Mouse (Mus musculus): Measurements from ENCODE around the gene Tmem11. TPM values are rescaled to one million over a fixed set of nuclear protein-coding genes. Genes with fewer than 3 reads are reported as not detected.

Tmem11 gene
- polyA plus RNA-seq, 1 experiment from 2014 or later = 39.8 TPM

GRCm38 (mm10) chr11:60823771-60824170, 55.3 kb downstream of the Tmem11 start:
- no peaks in the 10 kb centered on the region for H3K36me3 ChIP-seq (ENCODE audit: control insufficient read depth, insufficient read depth, low read length)
- no peaks in the 10 kb centered on the region for H3K4me1 ChIP-seq (replicated peaks; ENCODE audit: control insufficient read depth, insufficient read depth)
- no peak for ATAC-seq (ENCODE audit: low FRiP score, low TSS enrichment)
- no peak for DNase-seq (ENCODE audit: low spot score)
- no peak overlapping the region for H3K4me3 ChIP-seq (ENCODE audit: low read depth, low read length)
- TF ChIP-seq EP300 (optimal IDR thresholded peaks at IDR 0.05) (no peak), CTCF (IDR thresholded peaks at IDR 0.05; ENCODE audit: low read depth) (no peak)
- H3K9ac ChIP-seq (ENCODE audit: low read length) = no peak overlapping the region
- H3K27ac ChIP-seq (replicated peaks) = no peak overlapping the region
- no peak overlapping the region for H3K4me2 ChIP-seq (replicated peaks; ENCODE audit: low read depth)
- no peaks in the 10 kb centered on the region for H3K27me3 ChIP-seq (ENCODE audit: control insufficient read depth, insufficient read depth, low read length)
- whole genome bisulfite sequencing = 63% methylated on average over 2 of the region's 2 CpGs
- H3K9me3 ChIP-seq (ENCODE audit: control insufficient read depth, low read length) = no peaks in the 10 kb centered on the region

GRCm38 (mm10) chr11:60816398-60816797, 62.7 kb downstream of the Tmem11 start:
- H3K9ac ChIP-seq (ENCODE audit: low read length) = no peak overlapping the region
- TF ChIP-seq CTCF (IDR thresholded peaks at IDR 0.05; ENCODE audit: low read depth) = no peak
- TF ChIP-seq EP300 (optimal IDR thresholded peaks at IDR 0.05) = no peak
- no peak overlapping the region for H3K4me2 ChIP-seq (replicated peaks; ENCODE audit: low read depth)
- 71% methylated on average over 5 of the region's 5 CpGs for WGBS
- no peaks in the 10 kb centered on the region for H3K36me3 ChIP-seq (ENCODE audit: control insufficient read depth, insufficient read depth, low read length)
- no peaks in the 10 kb centered on the region for H3K9me3 ChIP-seq (ENCODE audit: control insufficient read depth, low read length)
- H3K27ac ChIP-seq (replicated peaks) = no peak overlapping the region
- H3K4me1 ChIP-seq (replicated peaks; ENCODE audit: control insufficient read depth, insufficient read depth) = no peaks in the 10 kb centered on the region
- DNase-seq (ENCODE audit: low spot score) (no peak), ATAC-seq (ENCODE audit: low FRiP score, low TSS enrichment) (no peak)
- H3K27me3 ChIP-seq (ENCODE audit: control insufficient read depth, insufficient read depth, low read length) = no peaks in the 10 kb centered on the region
- no peak overlapping the region for H3K4me3 ChIP-seq (ENCODE audit: low read depth, low read length)

Other genes with a start within 250 kb of the Tmem11 start
- 13.6 and 14.4 TPM in 2 replicates for gene Llgl1, start 179.5 kb downstream of the Tmem11 start, polyA plus RNA-seq (2015; fragmentation: Nextera tagmentation; extraction: Ambion mirVana)
- 51.1 and 54.1 TPM in 2 replicates for gene Flii, start 152.0 kb downstream of the Tmem11 start, polyA plus RNA-seq (2015; fragmentation: Nextera tagmentation; extraction: Ambion mirVana)
- gene Mief2, start 150.9 kb downstream of the Tmem11 start, polyA plus RNA-seq (2015; fragmentation: Nextera tagmentation; extraction: Ambion mirVana) = 8.5 and 9.8 TPM in 2 replicates
- gene Top3a, start 101.9 kb downstream of the Tmem11 start, polyA plus RNA-seq (2015; fragmentation: Nextera tagmentation; extraction: Ambion mirVana) = 4.3 and 4.7 TPM in 2 replicates
- 1.7 and 1.9 TPM in 2 replicates for gene Smcr8, start 101.7 kb downstream of the Tmem11 start, polyA plus RNA-seq (2015; fragmentation: Nextera tagmentation; extraction: Ambion mirVana)
- gene Shmt1, start 67.6 kb downstream of the Tmem11 start, polyA plus RNA-seq (2015; fragmentation: Nextera tagmentation; extraction: Ambion mirVana) = 29.1 and 30.9 TPM in 2 replicates
- 28.0 and 28.1 TPM in 2 replicates for gene Dhrs7b, start 48.6 kb downstream of the Tmem11 start, polyA plus RNA-seq (2015; fragmentation: Nextera tagmentation; extraction: Ambion mirVana)
- gene Natd1, start 35.5 kb upstream of the Tmem11 start, polyA plus RNA-seq (2015; fragmentation: Nextera tagmentation; extraction: Ambion mirVana) = 6.7 and 8.3 TPM in 2 replicates
- 105 and 108 TPM in 2 replicates for gene Map2k3, start 52.8 kb upstream of the Tmem11 start, polyA plus RNA-seq (2015; fragmentation: Nextera tagmentation; extraction: Ambion mirVana)
- gene Kcnj12, start 143.3 kb upstream of the Tmem11 start, polyA plus RNA-seq (2015; fragmentation: Nextera tagmentation; extraction: Ambion mirVana) = 0.59 and 0.77 TPM in 2 replicates
- 1.9 and 2.6 TPM in 2 replicates for gene Tnfrsf13b, start 247.5 kb upstream of the Tmem11 start, polyA plus RNA-seq (2015; fragmentation: Nextera tagmentation; extraction: Ambion mirVana)